Mouse (Mus musculus): ENCODE results near the gene Rasgrf1.

The Rasgrf1 gene

DNA sequence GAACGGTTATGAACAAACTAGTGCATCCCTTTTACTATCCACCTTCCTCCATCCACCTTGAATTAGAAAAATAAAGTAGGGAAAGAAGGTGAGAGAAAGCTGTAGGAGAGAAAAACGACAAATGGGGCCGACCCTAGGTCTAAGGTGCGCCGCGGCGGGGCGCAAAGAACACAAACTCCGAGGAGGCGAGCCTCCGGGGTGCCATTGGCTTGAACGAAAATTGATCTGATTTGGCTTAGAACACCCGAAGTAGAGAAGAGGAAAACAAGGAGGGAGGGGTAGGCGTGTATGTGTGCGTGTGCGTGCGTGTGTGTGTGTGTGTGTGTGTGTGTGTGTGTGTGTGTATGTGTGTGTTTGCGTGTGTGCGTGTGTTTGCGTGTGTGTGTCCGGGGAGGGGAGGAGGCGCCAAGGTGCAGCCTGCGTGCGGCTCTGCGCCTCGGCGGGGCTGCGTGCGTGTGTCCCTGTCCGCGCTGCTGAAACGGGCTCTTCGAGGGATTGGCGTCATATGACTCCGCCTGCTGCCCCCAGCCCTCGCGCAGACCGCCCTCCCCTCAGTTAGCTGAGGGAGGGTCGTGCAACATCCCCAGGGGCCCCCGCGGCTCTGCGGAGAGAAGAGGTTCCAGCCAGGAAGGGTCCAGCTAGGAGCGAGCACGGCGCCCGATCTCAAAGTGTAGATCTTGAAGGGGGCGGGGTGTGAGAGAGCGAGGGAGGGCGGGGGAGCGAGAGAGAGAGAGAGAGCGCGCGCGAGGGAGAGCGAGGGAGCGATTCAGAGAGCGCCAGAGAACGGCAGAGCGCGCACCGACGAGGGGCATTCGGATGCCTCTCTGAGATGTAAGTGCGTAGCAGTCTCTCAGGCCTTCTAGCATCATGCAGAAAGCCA lies at the start of gene Rasgrf1:
TSS of gene Rasgrf1 (plus strand) at position 778 of the 880 bp plus-strand sequence.
- DNase-seq (ENCODE audit: low read depth, low spot score): no peak

DNA sequence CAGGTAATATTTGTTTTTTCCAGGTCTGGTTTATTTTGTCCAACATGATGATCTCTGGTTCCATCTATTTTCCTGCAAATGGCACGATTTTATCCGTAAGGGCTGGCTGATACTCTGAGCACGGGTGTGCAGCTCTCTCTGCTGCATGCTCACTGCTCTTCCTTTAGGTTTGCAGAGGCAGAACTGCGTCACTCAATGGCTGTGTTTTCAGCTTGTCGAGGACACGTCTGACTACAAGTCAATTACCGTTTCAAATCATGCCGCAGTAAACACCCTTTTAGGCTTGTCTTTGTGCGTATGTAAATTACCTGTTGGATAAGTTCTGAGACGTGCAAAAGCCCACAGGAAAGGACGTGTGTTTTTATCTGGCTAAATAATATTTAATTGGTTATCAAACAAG lies 49.6 kb upstream of the Rasgrf1 start:
- no peak for DNase-seq (ENCODE audit: low read depth, low spot score)

DNA sequence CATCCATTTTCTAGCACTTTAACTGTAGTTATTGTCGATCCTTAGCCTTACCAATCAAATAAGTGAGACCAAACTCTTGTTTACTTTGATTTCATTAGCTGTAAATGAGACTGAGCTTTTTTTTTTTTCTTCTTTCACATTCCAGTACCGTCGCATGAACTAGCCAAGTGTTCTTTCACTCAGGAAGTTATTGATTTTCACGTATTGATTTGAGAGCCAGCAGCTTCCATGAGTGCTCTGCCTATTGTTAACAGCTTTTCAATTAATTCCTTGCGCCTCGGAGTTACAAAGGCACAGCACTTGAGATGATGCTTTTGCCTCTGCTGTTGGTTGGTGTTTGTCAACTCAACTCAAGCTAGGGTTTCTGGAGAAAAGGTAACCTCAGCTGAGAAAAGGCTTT lies 49.1 kb upstream of the Rasgrf1 start:
- DNase-seq (ENCODE audit: low read depth, low spot score): no peak

DNA sequence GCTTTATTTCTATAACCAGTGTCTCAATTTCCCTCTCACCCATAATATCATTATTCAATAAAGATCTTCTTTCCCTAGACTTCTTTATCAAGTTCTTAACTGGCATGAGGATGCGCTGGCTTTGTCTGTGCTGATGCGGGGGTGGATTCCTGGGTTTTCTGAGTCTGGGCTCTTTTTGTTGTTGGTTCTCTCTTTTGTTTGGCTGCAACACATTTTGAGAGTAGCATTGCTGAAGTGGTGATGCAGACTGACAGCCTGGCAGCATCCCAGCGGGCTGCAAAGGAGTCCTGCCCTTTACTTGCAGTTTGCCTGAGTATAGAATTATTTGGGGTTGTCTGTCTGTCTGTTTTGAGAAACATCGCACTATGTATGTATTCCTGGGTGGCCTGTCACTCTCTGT lies 42.6 kb upstream of the Rasgrf1 start:
- no peak for DNase-seq (ENCODE audit: low read depth, low spot score)

DNA sequence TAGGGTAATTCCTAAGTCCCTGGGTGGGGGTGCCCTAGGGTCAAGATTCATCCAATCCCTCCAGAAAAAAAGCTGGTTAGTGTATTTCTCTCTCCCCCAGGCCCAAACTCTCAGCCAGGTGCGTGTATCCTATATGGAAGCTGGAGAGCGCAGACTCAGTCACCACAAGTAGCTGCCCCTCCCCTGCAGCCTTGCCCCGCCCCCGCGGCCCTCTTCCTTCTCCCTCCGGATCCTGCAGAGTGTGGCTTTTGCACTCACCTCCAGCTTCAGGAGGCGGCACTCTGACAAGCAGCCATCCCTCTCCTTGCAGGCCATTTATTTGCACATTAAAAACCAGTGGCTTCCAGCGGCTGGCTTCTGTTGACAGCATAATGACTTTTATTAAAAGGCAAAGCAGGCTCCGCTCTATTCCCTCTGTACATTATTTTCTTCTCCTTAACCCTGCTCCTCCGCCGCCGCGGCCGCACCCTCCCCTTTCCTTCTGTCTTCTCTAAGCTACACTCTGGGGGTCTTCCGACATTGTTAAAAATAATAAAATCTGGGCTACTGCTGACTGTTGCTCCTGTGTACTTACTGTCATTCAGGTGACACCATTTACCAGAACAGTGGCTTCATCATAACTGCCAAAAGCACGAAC lies 41.5 kb upstream of the Rasgrf1 start:
- DNase-seq (ENCODE audit: low read depth, low spot score): no peak

DNA sequence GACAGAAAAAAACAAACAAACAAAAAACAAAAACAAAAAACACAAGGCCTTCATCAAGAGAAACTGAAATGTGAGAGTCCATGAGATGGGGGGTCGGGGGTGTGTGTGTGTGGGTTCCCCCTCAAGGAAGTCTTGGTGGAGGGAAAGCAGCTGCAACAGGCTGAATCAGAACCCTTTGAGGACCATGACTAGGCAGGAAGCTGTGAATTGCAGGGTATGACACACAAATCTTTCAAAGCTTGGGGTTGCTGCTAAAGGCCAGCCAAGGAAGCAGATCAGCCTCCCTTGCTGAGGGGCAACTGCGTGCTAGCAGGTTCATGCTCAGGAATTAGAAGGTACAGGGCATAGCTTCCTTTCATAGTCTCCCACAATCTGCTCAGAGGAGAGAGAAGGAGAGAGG lies 40.1 kb upstream of the Rasgrf1 start:
- DNase-seq (ENCODE audit: low read depth, low spot score): no peak

DNA sequence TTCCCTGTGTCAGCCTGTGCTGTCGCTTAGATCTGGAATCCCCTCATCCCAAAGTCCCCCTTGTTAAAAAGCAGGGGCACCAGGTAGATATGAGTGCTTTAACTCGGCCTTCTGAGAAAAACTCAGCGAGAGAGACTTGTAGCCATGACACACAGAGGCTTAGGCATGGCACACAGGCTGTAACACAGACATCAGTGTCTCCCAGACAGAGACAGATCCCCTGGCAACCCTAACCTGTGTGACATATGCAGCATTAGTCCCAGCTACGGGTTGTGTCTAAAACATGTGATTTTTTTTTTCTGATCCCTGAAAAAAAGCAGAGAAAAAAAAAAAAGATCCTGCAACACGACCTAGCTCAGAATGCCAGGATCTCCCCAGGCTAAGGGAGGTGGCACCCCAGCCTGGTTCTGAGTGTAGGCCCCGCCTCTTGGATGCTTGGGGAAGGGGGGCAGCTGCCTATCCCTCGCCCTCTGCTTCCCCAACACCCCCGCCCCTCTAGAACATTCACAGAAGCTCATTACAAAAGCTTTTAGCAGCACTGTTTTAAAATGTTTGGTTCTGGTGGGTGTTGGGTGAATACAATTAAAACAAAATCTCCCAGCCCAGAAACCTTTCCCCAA lies 39.1 kb upstream of the Rasgrf1 start:
- DNase-seq (ENCODE audit: low read depth, low spot score): no peak

DNA sequence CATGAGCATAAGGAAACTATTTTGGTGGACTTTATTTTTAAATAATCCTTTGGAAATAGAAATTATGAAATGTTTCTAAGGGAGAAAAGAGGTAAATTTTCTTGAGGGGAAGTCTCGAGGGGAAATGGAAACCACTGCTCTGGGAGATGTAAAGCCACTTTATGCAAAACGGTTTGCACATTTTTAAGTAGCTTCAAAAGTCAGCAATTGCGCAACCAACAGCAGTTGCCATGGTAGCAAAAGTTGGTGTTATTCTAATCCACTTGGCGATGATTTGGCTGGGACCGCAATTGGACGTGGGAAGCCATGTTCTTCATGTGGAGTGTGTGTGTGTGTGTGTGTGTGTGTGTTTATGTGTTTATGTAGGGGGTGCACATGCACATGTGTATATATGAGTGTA lies 37.6 kb upstream of the Rasgrf1 start:
- DNase-seq (ENCODE audit: low read depth, low spot score): no peak

DNA sequence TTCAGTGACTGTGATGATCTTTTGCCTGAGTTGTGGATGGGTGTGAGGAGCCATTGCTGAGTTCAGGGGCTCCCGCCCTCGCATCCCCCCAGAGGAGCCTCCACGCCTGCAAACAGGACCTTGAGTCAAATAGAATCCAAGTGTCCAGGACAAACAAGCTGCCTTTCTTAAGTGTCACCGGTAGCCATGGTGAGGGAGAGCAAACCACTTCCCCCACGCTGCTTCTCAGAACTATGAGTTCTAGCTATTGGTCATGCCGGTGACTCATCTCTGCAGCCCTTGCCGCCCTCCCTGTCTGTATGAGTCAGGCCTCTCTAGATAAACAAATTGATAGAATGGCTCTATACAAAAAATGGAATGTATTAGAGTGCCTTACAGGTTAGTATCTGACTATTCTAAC lies 35.3 kb upstream of the Rasgrf1 start:
- DNase-seq (ENCODE audit: low read depth, low spot score): no peak

DNA sequence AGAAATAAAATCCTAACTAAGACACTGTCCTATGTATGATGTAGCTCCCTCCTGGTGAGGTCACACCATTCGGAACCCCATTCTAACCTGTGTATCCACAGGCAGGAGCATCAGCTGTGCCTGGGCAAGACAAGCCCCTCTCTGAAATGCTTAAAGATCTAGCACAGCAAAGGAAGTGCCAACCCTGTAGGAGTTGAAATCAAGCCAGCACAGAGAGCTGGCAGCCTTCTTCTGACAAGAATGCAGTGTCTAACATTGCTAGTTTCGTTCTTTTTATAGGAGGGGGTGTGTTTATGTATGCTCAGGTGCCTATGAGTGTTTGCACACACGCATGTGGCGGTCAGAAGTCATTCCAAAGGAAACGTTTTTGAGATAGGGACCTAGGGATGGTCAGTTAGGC lies 34.2 kb upstream of the Rasgrf1 start:
- DNase-seq (ENCODE audit: low read depth, low spot score): no peak

DNA sequence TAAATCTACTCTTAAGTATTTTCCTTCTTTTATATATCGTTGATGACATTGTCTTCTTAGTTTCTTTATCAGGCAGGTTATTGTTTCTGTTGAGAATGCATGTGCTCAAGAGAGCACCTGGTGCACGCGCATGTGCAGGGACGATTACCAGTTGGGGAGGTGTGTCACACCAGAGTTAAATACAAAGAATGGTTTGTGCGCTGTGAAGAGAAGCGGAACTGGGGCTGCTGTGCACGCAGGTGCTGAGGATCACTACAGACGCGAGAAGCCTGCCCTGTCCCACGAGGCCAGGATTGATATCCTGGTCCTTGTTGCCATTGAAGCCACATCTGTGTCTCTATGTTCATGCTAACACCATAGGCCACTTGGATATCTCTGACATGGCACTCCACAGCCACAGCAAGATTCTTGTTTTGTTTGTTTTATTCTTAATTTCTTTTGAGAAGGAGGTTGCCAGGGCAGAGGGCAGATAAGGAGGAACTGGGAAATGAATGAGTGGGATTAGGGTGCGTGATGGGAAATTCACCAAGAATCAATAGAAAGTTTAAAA lies 31.2 kb upstream of the Rasgrf1 start:
- DNase-seq (ENCODE audit: low read depth, low spot score): no peak

DNA sequence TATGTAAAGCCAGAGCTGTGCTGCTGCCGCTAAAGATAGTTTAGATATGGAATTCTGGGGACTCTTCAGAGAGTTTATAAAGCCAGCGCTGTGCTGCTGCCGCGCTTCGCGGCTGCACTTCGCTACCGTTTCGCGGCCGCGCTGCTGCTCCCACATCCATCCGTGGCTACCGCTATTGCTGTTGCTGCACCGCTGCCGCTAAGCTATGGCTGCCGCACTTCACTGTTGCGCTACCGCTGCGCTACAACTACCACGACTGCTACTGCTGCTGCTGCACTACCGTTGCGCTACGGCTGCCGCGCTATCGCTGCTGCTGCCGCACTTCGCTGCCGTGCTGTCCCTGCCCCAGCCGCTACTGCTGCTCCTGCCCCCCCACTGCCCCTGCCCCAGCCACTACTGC lies 30.1 kb upstream of the Rasgrf1 start:
- no peak for DNase-seq (ENCODE audit: low read depth, low spot score)

DNA sequence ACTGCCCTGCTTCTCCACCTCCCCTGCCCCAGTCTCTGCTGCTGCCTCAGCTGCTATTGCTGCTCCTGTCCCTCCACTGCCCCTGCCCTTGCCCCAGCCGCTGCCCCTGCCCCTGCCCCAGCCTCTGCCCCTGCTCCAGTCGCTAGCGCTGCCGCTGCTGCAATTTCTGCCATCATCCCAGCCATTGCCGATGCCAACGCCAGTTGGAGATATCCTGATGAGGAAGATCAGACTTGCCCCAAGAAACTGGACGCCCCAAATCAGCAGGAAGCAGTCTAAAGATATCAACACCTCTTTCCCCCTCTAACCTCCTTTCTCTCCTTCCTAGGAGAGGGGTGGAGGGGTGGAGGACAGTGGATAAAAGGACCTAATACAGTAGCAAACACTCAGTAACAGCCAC lies 28.2 kb upstream of the Rasgrf1 start:
- DNase-seq (ENCODE audit: low read depth, low spot score): no peak

DNA sequence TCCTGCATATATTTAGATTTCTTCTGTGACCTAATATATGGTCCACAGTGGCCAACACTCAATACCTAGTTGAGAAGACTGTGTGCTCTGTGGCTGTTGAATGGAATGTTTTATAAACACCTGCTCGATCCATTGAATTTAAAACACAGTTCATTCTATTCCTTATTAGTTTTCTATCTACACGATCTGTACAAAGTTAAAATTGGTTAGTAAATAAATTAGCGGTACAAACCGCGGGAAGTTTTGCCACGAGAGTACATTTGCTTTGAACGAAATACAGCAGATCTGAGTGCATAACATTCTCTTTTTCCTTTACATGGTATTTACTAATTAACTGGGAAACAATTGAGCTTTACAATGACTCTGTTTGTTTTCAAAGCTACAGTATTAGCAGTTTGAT lies 27.1 kb upstream of the Rasgrf1 start:
- no peak for DNase-seq (ENCODE audit: low read depth, low spot score)

DNA sequence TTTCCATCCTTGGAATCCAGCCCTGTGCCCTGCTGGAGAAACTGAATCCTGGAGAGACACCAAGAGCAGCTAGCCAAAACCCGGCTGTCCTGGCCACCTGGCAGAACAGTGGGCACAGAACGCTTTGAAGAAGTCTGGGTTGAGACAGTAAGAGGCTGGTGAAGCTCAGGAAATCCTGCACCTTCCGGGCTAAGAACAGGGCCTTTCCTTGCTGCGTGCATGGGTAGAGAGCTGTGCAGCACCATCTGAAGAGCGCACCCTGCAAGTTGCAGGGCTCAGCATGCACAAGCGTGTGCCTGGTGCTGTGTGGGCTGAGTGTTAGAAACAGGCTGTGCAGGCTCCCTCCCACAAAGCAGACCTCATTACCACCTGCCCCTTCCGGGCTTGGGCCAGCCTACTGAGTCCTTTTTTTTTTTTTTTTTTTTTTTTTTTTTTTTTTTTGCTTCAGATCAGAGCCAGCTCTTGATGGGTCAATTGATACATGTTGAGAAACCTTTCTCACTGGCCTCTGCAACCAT lies 23.9 kb upstream of the Rasgrf1 start:
- no peak for DNase-seq (ENCODE audit: low read depth, low spot score)

DNA sequence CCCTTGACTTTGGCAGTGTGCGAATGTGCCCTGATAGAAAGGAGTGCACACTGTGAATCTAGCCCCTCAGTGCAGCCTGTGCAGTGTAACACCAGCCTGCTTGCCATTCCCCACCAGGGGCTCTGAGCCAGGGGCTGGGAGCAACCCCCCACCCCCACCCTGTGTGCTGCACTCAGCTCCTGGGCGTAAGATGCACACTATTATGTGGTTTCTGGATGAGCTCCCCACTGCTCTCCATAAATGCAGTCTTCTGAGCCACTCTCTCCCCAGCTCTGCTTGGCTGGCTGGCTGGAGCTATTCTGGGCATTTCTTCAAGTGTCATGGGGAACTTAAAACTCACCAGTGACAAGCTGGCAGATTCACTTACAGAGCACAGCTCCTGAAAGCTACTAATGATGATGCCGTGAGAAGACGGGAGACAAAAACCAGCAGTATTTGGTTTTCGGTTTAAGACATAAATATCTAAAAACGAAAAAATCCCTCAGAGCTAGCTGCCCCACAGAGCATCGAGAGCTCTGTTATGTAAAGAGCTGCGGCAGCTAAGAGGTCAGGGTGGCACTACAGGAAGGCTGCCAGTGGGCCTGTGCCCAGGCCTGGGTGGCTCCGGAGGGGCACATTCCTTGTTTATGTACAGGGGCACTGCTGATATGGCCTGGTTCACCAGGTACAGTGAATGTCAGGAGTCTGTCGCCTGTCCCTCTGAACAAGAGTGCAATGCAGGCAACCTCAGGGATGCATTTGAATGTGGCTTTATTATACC lies 18.0 kb upstream of the Rasgrf1 start:
- no peak for DNase-seq (ENCODE audit: low read depth, low spot score)

DNA sequence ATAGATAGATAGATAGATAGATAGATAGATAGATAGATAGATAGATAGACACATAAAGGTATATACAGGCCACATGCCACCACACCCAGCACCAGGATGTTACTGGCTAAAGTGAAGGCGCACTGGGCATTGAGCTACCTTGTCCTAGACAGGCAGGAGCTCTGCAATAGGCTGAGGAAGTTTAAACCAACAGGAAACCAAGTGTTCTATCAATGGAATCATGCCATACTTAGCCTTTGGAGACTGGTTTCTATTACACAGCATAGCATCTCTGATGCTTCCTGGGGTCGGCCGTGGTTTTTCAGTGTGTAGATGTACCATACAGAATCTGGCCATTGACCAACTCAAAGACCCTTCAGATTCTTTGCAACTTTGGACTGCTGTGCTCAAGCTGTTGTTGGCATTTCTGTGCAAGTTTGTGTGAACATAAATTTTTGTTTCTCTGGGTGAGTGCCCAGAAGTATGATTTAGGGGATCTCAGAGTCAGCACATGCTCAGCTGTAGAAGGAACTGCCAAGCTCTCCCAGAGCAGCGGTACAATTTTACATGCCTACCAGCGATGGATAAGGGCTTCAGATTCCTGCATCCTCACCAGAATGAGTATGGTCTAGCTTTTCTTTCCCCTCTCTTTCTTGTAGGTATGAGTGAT lies 17.0 kb upstream of the Rasgrf1 start:
- DNase-seq (ENCODE audit: low read depth, low spot score): no peak

DNA sequence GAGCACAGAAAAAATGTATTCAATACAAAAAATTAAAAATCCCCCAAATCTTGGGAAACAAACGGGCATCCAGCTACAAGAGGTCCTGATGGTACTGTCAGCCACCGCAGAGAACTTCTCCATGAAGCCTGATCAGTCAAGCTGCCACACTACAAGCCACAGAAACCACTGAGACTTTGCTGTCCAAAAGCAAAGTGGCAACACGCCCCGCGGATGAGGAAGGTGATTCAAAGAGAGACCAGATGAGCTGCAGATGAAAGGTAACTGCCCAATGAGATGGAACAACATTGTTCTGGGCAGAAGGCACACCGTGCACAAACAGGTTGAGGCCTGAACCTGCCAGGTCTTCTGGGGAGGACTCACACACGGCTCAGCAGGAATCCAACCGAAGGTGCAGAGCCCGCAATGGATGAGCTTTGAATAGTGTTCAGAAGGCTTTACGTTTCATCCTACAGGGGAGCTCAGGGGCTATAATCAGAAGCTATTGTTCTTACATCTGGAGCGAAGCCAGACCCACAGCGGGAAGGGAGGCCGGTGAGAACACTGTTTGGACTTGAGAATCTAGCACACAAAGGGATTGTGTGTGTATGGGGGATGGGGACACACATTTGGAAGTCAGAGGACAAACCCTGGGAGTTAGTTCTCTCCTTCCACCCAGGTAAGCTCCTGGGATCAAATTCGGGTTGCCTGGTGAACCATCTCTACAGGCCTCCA lies 9.4 kb upstream of the Rasgrf1 start:
- no peak for DNase-seq (ENCODE audit: low read depth, low spot score)

DNA sequence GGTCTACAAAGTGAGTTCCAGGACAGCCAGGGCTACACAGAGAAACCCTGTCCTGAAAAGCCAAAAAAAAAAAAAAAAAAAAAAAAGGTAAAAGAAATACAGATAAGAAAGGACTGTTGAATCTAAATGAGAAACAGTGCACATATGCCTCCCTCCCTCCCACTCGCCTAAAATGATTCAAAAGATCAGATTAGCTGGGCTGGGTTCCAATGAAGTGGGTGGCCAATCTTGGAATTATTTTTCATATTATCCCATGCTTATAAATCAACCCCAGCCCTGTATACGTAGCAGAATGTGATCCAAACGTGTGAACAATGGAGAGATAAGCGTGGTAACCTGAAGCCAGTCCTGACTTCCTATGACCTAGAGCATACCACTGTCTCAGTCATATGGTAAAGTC lies 8.5 kb upstream of the Rasgrf1 start:
- DNase-seq (ENCODE audit: low read depth, low spot score): no peak

DNA sequence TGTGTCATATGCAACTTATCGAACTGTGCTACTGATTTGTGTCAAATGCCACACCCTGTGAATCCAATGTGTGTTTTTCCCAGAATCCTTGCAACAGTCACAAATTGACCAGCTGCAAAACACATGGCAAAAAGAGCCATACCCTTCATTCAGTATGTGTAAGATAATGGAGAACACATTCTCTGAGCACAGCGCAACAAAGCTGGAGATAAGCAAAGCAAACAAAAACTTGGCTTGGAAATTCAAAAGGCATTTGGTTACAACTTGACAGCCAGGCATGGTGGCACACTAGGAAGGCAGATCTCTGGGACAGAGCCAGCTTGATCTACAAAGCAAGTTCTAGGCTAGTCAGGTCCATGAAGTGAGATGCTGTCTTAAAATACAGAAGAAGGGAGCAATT lies 6.9 kb upstream of the Rasgrf1 start:
- no peak for DNase-seq (ENCODE audit: low read depth, low spot score)

Measured in retina, adult 2 months (tissue).